Mouse (Mus musculus): ENCODE measurements around the gene Lrrc8b. TPM values are rescaled to one million over a fixed set of nuclear protein-coding genes. Genes with fewer than 3 reads are reported as not detected.
A peak's percentile ranks its signal among the peaks of the same experiment; 100 is the strongest.

Gene Lrrc8b
- polyA plus RNA-seq, 1 experiment from 2014 or later, result 4.7 TPM

DNA sequence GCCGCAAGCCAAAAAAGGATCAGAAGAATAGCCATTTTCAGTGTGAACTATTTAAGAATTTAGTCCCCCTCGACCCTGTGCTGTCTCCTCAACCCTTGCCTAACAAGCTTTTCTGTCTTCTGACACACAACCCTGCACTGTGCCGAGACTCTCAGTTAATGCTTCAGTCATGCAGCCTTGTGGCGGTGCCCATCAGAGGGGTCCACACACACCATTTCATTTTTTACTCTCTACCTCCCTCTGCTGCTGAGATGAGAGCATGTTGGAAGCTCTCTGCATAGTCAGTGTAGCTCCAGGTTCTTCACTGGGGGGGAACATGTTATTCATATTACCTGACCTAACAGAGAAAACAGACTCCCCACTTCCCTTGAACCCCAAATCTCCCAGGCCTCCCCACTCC is 75.8 kb downstream of the Lrrc8b start:
- Histone ChIP-seq H3K4me2 (replicated peaks; ENCODE audit: low read depth) (no peak overlapping the region), H3K4me1 (replicated peaks; ENCODE audit: control insufficient read depth, insufficient read depth) (no peaks in the 10 kb centered on the region), H3K4me3 (ENCODE audit: low read depth, low read length) (no peak overlapping the region), H3K9ac (ENCODE audit: low read length) (no peak overlapping the region), H3K27ac (replicated peaks) (no peak overlapping the region), H3K27me3 (ENCODE audit: control insufficient read depth, insufficient read depth, low read length) (no peaks in the 10 kb centered on the region), H3K9me3 (ENCODE audit: control insufficient read depth, low read length) (no peaks in the 10 kb centered on the region), H3K36me3 (ENCODE audit: control insufficient read depth, insufficient read depth, low read length) (no peaks in the 10 kb centered on the region)
- TF ChIP-seq CTCF (IDR thresholded peaks at IDR 0.05; ENCODE audit: low read depth) (peak; percentile 70), EP300 (optimal IDR thresholded peaks at IDR 0.05) (no peak)
- no peak for ATAC-seq (ENCODE audit: low FRiP score, low TSS enrichment)
- DNase-seq (ENCODE audit: low spot score), result no peak
- WGBS, result 57% methylated on average over 4 of the region's 4 CpGs

DNA sequence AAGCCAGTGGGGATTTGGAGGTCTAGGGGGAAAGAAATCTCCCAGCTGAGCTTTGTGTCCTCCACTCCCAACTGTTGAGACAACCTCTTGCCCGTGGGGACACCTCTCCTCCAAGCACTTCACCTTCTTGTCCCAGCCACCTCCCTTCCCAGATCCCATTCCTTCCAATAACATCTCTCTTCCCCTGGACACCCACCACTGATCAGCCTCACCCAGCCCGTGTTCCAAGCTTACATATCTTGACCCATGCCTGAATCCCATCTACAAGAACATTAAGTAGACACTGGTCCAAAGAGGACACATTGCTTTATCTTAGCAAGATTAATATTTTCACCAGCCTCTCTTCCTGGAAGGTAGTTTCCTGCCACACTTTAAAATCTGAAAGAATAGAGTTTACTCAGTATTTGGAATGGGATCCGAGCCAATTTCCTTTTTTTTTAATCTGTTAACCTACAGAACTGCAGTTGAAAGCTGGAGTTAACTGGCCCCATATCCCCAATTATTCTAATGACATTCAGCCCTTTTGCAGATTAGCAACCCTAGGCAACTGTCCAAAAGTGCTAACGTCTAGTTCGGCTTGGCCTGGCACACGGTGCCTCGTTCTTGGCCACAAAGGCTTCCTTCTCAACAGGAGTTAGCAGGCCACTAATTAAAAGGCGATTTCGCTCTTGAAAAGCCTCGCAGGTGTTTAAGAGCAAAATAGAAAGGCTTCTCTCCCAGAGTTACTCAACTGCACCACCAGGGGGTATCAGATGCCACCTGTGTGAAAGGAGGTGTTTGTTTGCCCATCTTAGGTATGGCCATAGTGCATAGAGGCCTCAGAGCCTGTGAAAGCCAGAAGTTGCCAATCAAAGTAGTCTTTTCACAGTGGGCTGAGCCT is 77.0 kb downstream of the Lrrc8b start:
- Histone ChIP-seq H3K9ac (ENCODE audit: low read length) (no peak overlapping the region), H3K9me3 (ENCODE audit: control insufficient read depth, low read length) (no peaks in the 10 kb centered on the region), H3K36me3 (ENCODE audit: control insufficient read depth, insufficient read depth, low read length) (no peaks in the 10 kb centered on the region), H3K4me3 (ENCODE audit: low read depth, low read length) (no peak overlapping the region), H3K27ac (replicated peaks) (no peak overlapping the region), H3K4me2 (replicated peaks; ENCODE audit: low read depth) (no peak overlapping the region), H3K4me1 (replicated peaks; ENCODE audit: control insufficient read depth, insufficient read depth) (no peaks in the 10 kb centered on the region), H3K27me3 (ENCODE audit: control insufficient read depth, insufficient read depth, low read length) (no peaks in the 10 kb centered on the region)
- ATAC-seq (ENCODE audit: low FRiP score, low TSS enrichment) (peak; percentile 67; the same call in 1 of the 2 replicates), DNase-seq (ENCODE audit: low spot score) (peak; percentile 43)
- 42% methylated on average over 10 of the region's 10 CpGs for WGBS
- TF ChIP-seq CTCF (IDR thresholded peaks at IDR 0.05; ENCODE audit: low read depth) (peak; percentile 74), EP300 (optimal IDR thresholded peaks at IDR 0.05) (no peak)

DNA sequence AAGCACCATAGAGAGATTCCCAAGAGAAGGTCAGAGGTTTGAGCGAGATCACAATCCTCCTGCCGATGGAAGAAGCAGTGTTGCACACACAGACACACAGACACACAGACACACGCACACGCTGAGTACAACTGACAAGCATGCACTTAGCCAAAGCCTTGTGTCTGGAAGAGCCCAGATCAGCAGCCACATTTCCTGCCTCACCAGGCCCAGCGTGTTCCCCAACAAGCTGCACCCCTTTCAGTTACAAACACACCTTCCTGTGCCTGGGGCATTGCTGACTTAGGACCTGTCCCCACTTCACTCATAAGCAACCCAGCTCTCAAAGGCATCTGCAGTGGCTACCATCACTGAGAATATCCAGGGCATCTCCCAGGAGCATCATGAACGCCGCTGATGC is 77.8 kb downstream of the Lrrc8b start:
- ATAC-seq (ENCODE audit: low FRiP score, low TSS enrichment) (no peak), DNase-seq (ENCODE audit: low spot score) (no peak)
- H3K9ac ChIP-seq (ENCODE audit: low read length), result no peak overlapping the region
- no peaks in the 10 kb centered on the region for H3K27me3 ChIP-seq (ENCODE audit: control insufficient read depth, insufficient read depth, low read length)
- H3K9me3 ChIP-seq (ENCODE audit: control insufficient read depth, low read length), result no peaks in the 10 kb centered on the region
- no peak for TF ChIP-seq EP300 (optimal IDR thresholded peaks at IDR 0.05)
- no peak for TF ChIP-seq CTCF (IDR thresholded peaks at IDR 0.05; ENCODE audit: low read depth)
- H3K4me3 ChIP-seq (ENCODE audit: low read depth, low read length), result no peak overlapping the region
- no peak overlapping the region for H3K27ac ChIP-seq (replicated peaks)
- no peaks in the 10 kb centered on the region for H3K4me1 ChIP-seq (replicated peaks; ENCODE audit: control insufficient read depth, insufficient read depth)
- H3K36me3 ChIP-seq (ENCODE audit: control insufficient read depth, insufficient read depth, low read length), result no peaks in the 10 kb centered on the region
- 85% methylated on average over 7 of the region's 7 CpGs for WGBS
- no peak overlapping the region for H3K4me2 ChIP-seq (replicated peaks; ENCODE audit: low read depth)

DNA sequence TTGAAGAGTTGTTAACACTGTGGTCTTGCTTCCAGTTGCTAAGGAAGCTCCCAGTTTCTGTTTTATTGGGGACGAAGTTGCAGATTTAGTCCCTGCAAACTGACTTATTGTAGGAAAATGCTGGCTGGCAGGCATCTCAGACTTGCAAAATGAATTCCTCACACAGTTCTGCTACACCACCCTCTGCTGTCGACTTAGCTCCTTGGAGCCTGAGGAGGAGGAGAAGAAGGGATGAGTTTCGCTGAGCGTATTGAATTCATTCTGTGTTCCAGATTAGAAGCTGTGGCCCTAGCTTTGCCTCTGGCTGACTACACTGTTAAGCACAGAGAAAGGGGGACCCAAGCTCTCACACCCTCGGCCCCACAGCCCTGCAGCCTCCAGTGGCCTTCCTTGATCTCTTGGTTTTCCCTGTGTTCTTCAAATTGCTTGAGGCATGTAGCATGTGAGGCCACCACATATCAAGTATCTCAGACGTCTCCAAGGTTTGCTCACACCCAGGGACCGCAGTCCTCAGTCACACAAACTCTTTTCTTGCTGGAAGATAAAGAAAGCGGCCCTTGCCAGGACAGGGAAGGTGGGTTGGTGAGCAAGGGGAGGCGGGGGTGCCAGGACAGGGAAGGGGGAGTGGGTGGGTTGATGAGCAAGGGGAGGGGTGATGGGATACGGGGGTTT is 78.8 kb downstream of the Lrrc8b start:
- no peaks in the 10 kb centered on the region for H3K27me3 ChIP-seq (ENCODE audit: control insufficient read depth, insufficient read depth, low read length)
- H3K4me3 ChIP-seq (ENCODE audit: low read depth, low read length), result no peak overlapping the region
- no peak overlapping the region for H3K9ac ChIP-seq (ENCODE audit: low read length)
- no peak overlapping the region for H3K4me2 ChIP-seq (replicated peaks; ENCODE audit: low read depth)
- no peaks in the 10 kb centered on the region for H3K9me3 ChIP-seq (ENCODE audit: control insufficient read depth, low read length)
- H3K36me3 ChIP-seq (ENCODE audit: control insufficient read depth, insufficient read depth, low read length), result no peaks in the 10 kb centered on the region
- TF ChIP-seq EP300 (optimal IDR thresholded peaks at IDR 0.05) (no peak), CTCF (IDR thresholded peaks at IDR 0.05; ENCODE audit: low read depth) (no peak)
- no peaks in the 10 kb centered on the region for H3K4me1 ChIP-seq (replicated peaks; ENCODE audit: control insufficient read depth, insufficient read depth)
- ATAC-seq (ENCODE audit: low FRiP score, low TSS enrichment), result no peak
- no peak for DNase-seq (ENCODE audit: low spot score)
- H3K27ac ChIP-seq (replicated peaks), result no peak overlapping the region
- WGBS, result 56% methylated on average over 10 of the region's 10 CpGs

DNA sequence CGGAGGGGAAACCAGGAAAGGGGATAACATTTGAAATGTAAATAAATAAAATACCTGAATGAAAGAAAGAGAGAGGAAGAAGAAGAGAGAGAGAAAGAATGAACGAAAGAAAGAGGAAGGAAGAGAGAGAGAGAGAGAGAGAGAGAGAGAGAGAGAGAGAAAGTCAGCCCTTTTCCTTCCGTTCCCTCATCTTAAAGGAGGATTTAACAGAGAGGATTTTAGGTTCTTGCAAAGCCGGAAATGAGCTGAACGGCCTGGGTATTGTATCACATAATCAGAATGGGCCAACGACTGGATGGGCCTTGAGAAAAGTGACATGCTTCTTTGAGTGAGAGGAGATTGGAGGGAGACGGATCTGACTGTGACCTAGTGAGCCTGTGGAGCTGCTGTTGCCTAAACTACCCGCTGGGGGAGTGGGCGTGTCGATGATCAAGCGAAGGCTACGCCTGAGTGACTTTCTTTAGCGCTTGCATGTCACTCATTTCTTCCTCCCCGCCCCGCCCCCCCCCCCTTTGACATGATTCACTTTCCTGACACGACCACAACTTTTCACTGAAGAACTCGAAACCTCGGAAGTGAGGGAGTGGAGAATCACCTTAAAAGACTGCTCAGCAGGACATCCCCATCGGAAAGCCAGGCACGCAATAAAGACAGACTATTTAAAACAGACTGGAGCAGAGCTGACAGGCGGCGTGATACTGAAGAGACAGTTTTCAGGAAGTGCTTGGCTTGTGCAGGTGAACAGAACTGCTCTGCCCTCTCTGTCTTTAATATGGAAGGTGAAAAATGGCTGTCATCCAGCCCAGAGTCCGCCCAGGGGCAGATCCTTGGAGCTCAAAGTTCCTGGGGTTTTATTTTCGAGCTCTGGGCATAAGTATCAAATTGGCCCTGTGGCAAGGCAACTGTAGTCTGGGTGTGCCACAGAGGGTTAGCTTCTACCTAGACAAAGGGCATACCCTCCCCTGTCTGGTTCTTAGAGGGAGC is 79.6 kb downstream of the Lrrc8b start:
- TF ChIP-seq CTCF (IDR thresholded peaks at IDR 0.05; ENCODE audit: low read depth) (peak; percentile 65), EP300 (optimal IDR thresholded peaks at IDR 0.05) (no peak)
- DNase-seq (ENCODE audit: low spot score) (peak; percentile 80), ATAC-seq (ENCODE audit: low FRiP score, low TSS enrichment) (peak; percentile 87)
- 8% methylated on average over 23 of the region's 24 CpGs for WGBS
- Histone ChIP-seq H3K27me3 (ENCODE audit: control insufficient read depth, insufficient read depth, low read length) (no peaks in the 10 kb centered on the region), H3K36me3 (ENCODE audit: control insufficient read depth, insufficient read depth, low read length) (no peaks in the 10 kb centered on the region), H3K27ac (replicated peaks) (0 out of 2 replicates have a peak overlapping the region, but pooled peaks have one; percentile 8), H3K4me2 (replicated peaks; ENCODE audit: low read depth) (peak overlapping the region; percentile 46), H3K9ac (ENCODE audit: low read length) (no peak overlapping the region), H3K4me1 (replicated peaks; ENCODE audit: control insufficient read depth, insufficient read depth) (no peaks in the 10 kb centered on the region), H3K4me3 (ENCODE audit: low read depth, low read length) (peak overlapping the region; percentile 25; the same call in 1 of the 2 replicates), H3K9me3 (ENCODE audit: control insufficient read depth, low read length) (no peaks in the 10 kb centered on the region)

Measured in stomach, postnatal 0 days (tissue).